Mouse (Mus musculus) neutrophil, adult 65 days (primary cell): ENCODE data around the gene Otogl. TPM values are rescaled to one million over a fixed set of nuclear protein-coding genes. Genes with fewer than 3 reads are reported as not detected.

Source experiments
- total RNA-seq: library from RNA; stranded (reverse); gene quantifications from 2 replicates; pipeline ENCODE4 v1.2.4, GENCODE M21; 2023

Otogl gene
- 0.35 and 0.39 TPM in 2 replicates for total RNA-seq

GRCm38 (mm10) chr10:107912084-107912573 is at the start of gene Otogl:
TSS of gene Otogl (minus strand) at chr10:107912134.

GRCm38 (mm10) chr10:107719806-107720205 is 192.1 kb downstream of the Otogl start, which contains the start of gene Ptprq:
TSS of gene Ptprq (minus strand) at chr10:107720051.

Other genes starting within 250 kb of the Otogl start
- not detected in 2 replicates for gene Ptprq, start 192.1 kb downstream of the Otogl start, total RNA-seq